Mouse (Mus musculus) MEL (cell line): ENCODE measurements around the gene Map1b.

ENCODE experiments used
- CTCF ChIP-seq, 3 experiments: IDR thresholded peaks in 2 of 3; conservative IDR thresholded peaks in 1 of 3; 2 replicates each; pipeline ENCODE4 v1.5.1; 2011 to 2012; ENCODE audit warnings: low read length in 3 of 3, low read depth in 2 of 3, mild to moderate bottlenecking in 2 of 3, improper control_type of control experiment in 1 of 3, inconsistent platforms in 1 of 3, mixed read lengths in 1 of 3, moderate library complexity in 1 of 3; ENCODE audit not compliant: control insufficient read depth in 1 of 3, insufficient read depth in 1 of 3, poor library complexity in 1 of 3, severe bottlenecking in 1 of 3
- GATA1 ChIP-seq: IDR thresholded peaks from 2 replicates; pipeline ENCODE4 v1.6.1; 2011; ENCODE audit warnings: low read depth, low read length, improper control_type of control experiment
- MAX ChIP-seq: IDR thresholded peaks from 2 replicates; pipeline ENCODE4 v1.6.1; 2011; ENCODE audit warnings: low read length, improper control_type of control experiment
- MEF2A ChIP-seq: IDR thresholded peaks from 2 replicates; pipeline ENCODE4 v1.6.1; 2014; ENCODE audit warnings: low read depth, mild to moderate bottlenecking, inconsistent platforms, low read length, improper control_type of control experiment; ENCODE audit not compliant: poor library complexity, insufficient replicate concordance, severe bottlenecking; ENCODE audit errors: extremely low read depth
- POLR2A ChIP-seq, 2 experiments: IDR thresholded peaks; 2 replicates each; pipeline ENCODE4 v1.6.1; 2011 to 2012; ENCODE audit warnings: low read length in 2 of 2, mild to moderate bottlenecking in 2 of 2, control low read depth in 1 of 2, improper control_type of control experiment in 1 of 2, low read depth in 1 of 2, moderate library complexity in 1 of 2; ENCODE audit not compliant: control insufficient read depth in 1 of 2, insufficient read depth in 1 of 2, poor library complexity in 1 of 2
- POLR2AphosphoS2 ChIP-seq: IDR thresholded peaks from 2 replicates; pipeline ENCODE4 v1.6.1; 2011; ENCODE audit warnings: low read length, improper control_type of control experiment
- RCOR1 ChIP-seq: IDR thresholded peaks from 2 replicates; pipeline ENCODE4 v1.6.1; 2012; ENCODE audit warnings: low read depth, mild to moderate bottlenecking, inconsistent platforms, low read length, improper control_type of control experiment
- TCF12 ChIP-seq: IDR thresholded peaks from 2 replicates; pipeline ENCODE4 v1.6.1; 2014; ENCODE audit warnings: low read depth, mild to moderate bottlenecking, inconsistent platforms, low read length, improper control_type of control experiment, moderate library complexity
- ZNF384 ChIP-seq: IDR thresholded peaks from 2 replicates; pipeline ENCODE4 v1.6.1; 2012; ENCODE audit warnings: low read depth, mild to moderate bottlenecking, inconsistent platforms, low read length, improper control_type of control experiment

GRCm38 (mm10) chr13:99485861-99486260, 30.5 kb downstream of the Map1b start:
- TF ChIP-seq GATA1 (no peak), CTCF (IDR thresholded peaks at IDR 0.05 in 2 of 3, conservative IDR thresholded peaks at IDR 0.05 in 1 of 3; ENCODE audit: control insufficient read depth in 1 of 3, insufficient read depth in 1 of 3, low read depth in 2 of 3, low read length in 3 of 3, poor library complexity in 1 of 3, severe bottlenecking in 1 of 3) (no peak), MAX (no peak), MEF2A (no peak), RCOR1 (no peak), ZNF384 (no peak), TCF12 (no peak), POLR2A (IDR thresholded peaks at IDR 0.05; ENCODE audit: control insufficient read depth in 1 of 2, insufficient read depth in 1 of 2, low read depth in 1 of 2, low read length in 2 of 2, poor library complexity in 1 of 2) (no peak), POLR2AphosphoS2 (no peak)
